Mouse (Mus musculus) cerebellum, postnatal 14 days (tissue): ENCODE results near the gene Ccr6.

Experiments used
- DNase-seq, 2 experiments: peaks; one replicate each; pipeline ENCODE4 v3.0.0; 2021; ENCODE audit warnings: mixed read lengths in 2 of 2

The Ccr6 gene

GRCm38 (mm10) chr17:8235743-8236142 is at the start of gene Ccr6:
Gene Ccr6 (plus strand): TSS chr17:8236043.
- DNase-seq: no peak

- no peak for DNase-seq
These were observed 42.2 kb upstream of the Ccr6 start for GRCm38 (mm10) chr17:8193678-8194077.

GRCm38 (mm10) chr17:8195685-8196376 is 40.0 kb upstream of the Ccr6 start:
- DNase-seq: no peak

- DNase-seq: no peak
These were observed 38.2 kb upstream of the Ccr6 start for GRCm38 (mm10) chr17:8197652-8198051.

- DNase-seq: no peak
These were observed 36.5 kb upstream of the Ccr6 start for GRCm38 (mm10) chr17:8199067-8199935.

GRCm38 (mm10) chr17:8199936-8200330 is 35.9 kb upstream of the Ccr6 start:
- DNase-seq: no peak

- no peak for DNase-seq
These were observed 32.4 kb upstream of the Ccr6 start for GRCm38 (mm10) chr17:8203487-8203886.

- DNase-seq: peak in 1 of 2 experiments; percentile 9
These were observed 30.6 kb upstream of the Ccr6 start for GRCm38 (mm10) chr17:8205221-8205631.

- DNase-seq: no peak
These were observed 29.2 kb upstream of the Ccr6 start for GRCm38 (mm10) chr17:8206691-8207090.

- DNase-seq: no peak
These were observed 26.1 kb upstream of the Ccr6 start for GRCm38 (mm10) chr17:8209696-8210095.

- no peak for DNase-seq
These were observed 25.7 kb upstream of the Ccr6 start for GRCm38 (mm10) chr17:8210170-8210569.

GRCm38 (mm10) chr17:8210675-8211074 is 25.2 kb upstream of the Ccr6 start:
- DNase-seq: no peak

- DNase-seq: no peak
These were observed 24.4 kb upstream of the Ccr6 start for GRCm38 (mm10) chr17:8211399-8211798.

GRCm38 (mm10) chr17:8214369-8214768 is 21.5 kb upstream of the Ccr6 start:
- no peak for DNase-seq

- peak in 1 of 2 experiments; percentile 13 for DNase-seq
These were observed 20.7 kb upstream of the Ccr6 start for GRCm38 (mm10) chr17:8215016-8215745.

- peak; percentile 8 to 31 for DNase-seq
These were observed 12.6 kb upstream of the Ccr6 start for GRCm38 (mm10) chr17:8223225-8223624.

GRCm38 (mm10) chr17:8224072-8224471 is 11.8 kb upstream of the Ccr6 start:
- DNase-seq: no peak

GRCm38 (mm10) chr17:8225166-8225565 is 10.7 kb upstream of the Ccr6 start:
- no peak for DNase-seq

- DNase-seq: no peak
These were observed 10.1 kb upstream of the Ccr6 start for GRCm38 (mm10) chr17:8225746-8226145.

- DNase-seq: no peak
These were observed 7.2 kb upstream of the Ccr6 start for GRCm38 (mm10) chr17:8228622-8229021.

GRCm38 (mm10) chr17:8229607-8230006 is 6.2 kb upstream of the Ccr6 start:
- no peak for DNase-seq

- peak; percentile 15 to 35 for DNase-seq
These were observed 3.8 kb upstream of the Ccr6 start for GRCm38 (mm10) chr17:8232089-8232488.

- DNase-seq: no peak
These were observed 2.1 kb upstream of the Ccr6 start for GRCm38 (mm10) chr17:8233618-8234214.
